Mouse (Mus musculus): ENCODE data around the gene Cd69.

DNA sequence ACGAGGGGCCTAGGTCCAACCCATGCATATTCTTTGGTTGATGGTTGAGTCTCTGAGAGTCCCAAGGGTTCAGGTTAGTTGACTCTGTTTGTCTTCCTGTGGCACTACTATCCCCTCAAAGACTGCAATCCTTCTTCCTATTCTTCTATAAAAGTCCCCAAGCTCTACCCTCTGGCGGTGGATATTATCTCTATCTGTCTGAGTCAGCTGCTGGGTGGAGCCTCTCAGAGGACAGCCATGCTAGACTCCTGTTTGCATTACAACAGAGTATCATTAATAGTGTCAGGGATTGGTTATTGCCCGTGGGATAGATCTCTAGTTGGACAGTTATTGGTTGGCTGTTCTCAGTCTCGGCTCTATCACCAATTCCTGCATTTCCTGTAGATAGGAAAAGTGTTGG, 14.3 kb downstream of the Cd69 start:
- TF ChIP-seq CTCF (IDR thresholded peaks at IDR 0.05 in 2 of 3, conservative IDR thresholded peaks at IDR 0.05 in 1 of 3; ENCODE audit: control insufficient read depth in 1 of 3, insufficient read depth in 1 of 3, low read depth in 2 of 3, low read length in 3 of 3, poor library complexity in 1 of 3, severe bottlenecking in 1 of 3) (no peak), NELFE (IDR thresholded peaks at IDR 0.05; ENCODE audit: low read depth, low read length) (no peak), USF1 (IDR thresholded peaks at IDR 0.05; ENCODE audit: low read depth, low read length) (no peak), POLR2A (IDR thresholded peaks at IDR 0.05; ENCODE audit: control insufficient read depth in 1 of 2, insufficient read depth in 1 of 2, low read depth in 1 of 2, low read length in 2 of 2, poor library complexity in 1 of 2) (no peak)
